Mouse (Mus musculus) T-helper 2 cell (primary cell): Measurements from ENCODE around the gene Gm29289.
"Not testable (repeated sequence)": the region's sequence is repeated elsewhere in the genome, so short reads cannot be mapped to it uniquely, and the experiment has no call there.

ENCODE experiments used
- in situ Hi-C: fragments of 300-600 bp; cut with MboI, MseI; formaldehyde crosslinking; loops from one replicate; pipeline ENCODE4 v1.15.1; 2025; ENCODE audit warnings: high pct_unique_total_duplicates

Gene Gm29289

GRCm38 (mm10) chrY:2932282-2932681, at the start of gene Gm29289:
Gm29289 (plus strand) TSS chrY:2932582.
- in situ Hi-C loops = not testable (repeated sequence)

GRCm38 (mm10) chrY:2900689-2901088, 31.7 kb upstream of the Gm29289 start, which contains the start of gene Gm10352:
Gm10352 (plus strand) TSS chrY:2900989.
- in situ Hi-C loops = not testable (repeated sequence)
